Mouse (Mus musculus): ENCODE data around the gene Prkn.
A peak's percentile ranks its signal among the peaks of the same experiment; 100 is the strongest.

Prkn gene

GRCm38 (mm10) chr17:11844436-11844835 is 1004.3 kb downstream of the Prkn start:
- no peak for DNase-seq (ENCODE audit: low read depth, low spot score)

GRCm38 (mm10) chr17:11844989-11845388 is 1004.8 kb downstream of the Prkn start:
- no peak for DNase-seq (ENCODE audit: low read depth, low spot score)

GRCm38 (mm10) chr17:11845506-11845905 is 1005.3 kb downstream of the Prkn start:
- no peak for DNase-seq (ENCODE audit: low read depth, low spot score)

GRCm38 (mm10) chr17:11854571-11854970 is 1014.4 kb downstream of the Prkn start:
- DNase-seq (ENCODE audit: low read depth, low spot score) = no peak

- no peak for DNase-seq (ENCODE audit: low read depth, low spot score)
These were observed 1018.7 kb downstream of the Prkn start for GRCm38 (mm10) chr17:11858772-11859405.

- DNase-seq (ENCODE audit: low read depth, low spot score) = peak; percentile 53
These were observed 1021.0 kb downstream of the Prkn start for GRCm38 (mm10) chr17:11861178-11861577.

- DNase-seq (ENCODE audit: low read depth, low spot score) = no peak
These were observed 1022.2 kb downstream of the Prkn start for GRCm38 (mm10) chr17:11862360-11862759.

- no peak for DNase-seq (ENCODE audit: low read depth, low spot score)
These were observed 1022.8 kb downstream of the Prkn start for GRCm38 (mm10) chr17:11863017-11863416.

- DNase-seq (ENCODE audit: low read depth, low spot score) = no peak
These were observed 1026.0 kb downstream of the Prkn start for GRCm38 (mm10) chr17:11866231-11866630.

GRCm38 (mm10) chr17:11867334-11868095 is 1027.3 kb downstream of the Prkn start:
- DNase-seq (ENCODE audit: low read depth, low spot score) = no peak

- no peak for DNase-seq (ENCODE audit: low read depth, low spot score)
These were observed 1030.4 kb downstream of the Prkn start for GRCm38 (mm10) chr17:11870546-11870945.

GRCm38 (mm10) chr17:11876240-11876639 is 1036.1 kb downstream of the Prkn start:
- DNase-seq (ENCODE audit: low read depth, low spot score) = no peak

- no peak for DNase-seq (ENCODE audit: low read depth, low spot score)
These were observed 1041.1 kb downstream of the Prkn start for GRCm38 (mm10) chr17:11881110-11881820.

- no peak for DNase-seq (ENCODE audit: low read depth, low spot score)
These were observed 1045.4 kb downstream of the Prkn start for GRCm38 (mm10) chr17:11885601-11886000.

GRCm38 (mm10) chr17:11886963-11887362 is 1046.8 kb downstream of the Prkn start:
- DNase-seq (ENCODE audit: low read depth, low spot score) = no peak

- no peak for DNase-seq (ENCODE audit: low read depth, low spot score)
These were observed 1047.5 kb downstream of the Prkn start for GRCm38 (mm10) chr17:11887591-11888205.

- no peak for DNase-seq (ENCODE audit: low read depth, low spot score)
These were observed 1048.6 kb downstream of the Prkn start for GRCm38 (mm10) chr17:11888806-11889205.

GRCm38 (mm10) chr17:11900300-11900699 is 1060.1 kb downstream of the Prkn start:
- DNase-seq (ENCODE audit: low read depth, low spot score) = no peak

GRCm38 (mm10) chr17:11901731-11902130 is 1061.5 kb downstream of the Prkn start:
- no peak for DNase-seq (ENCODE audit: low read depth, low spot score)

GRCm38 (mm10) chr17:11903001-11903400 is 1062.8 kb downstream of the Prkn start:
- no peak for DNase-seq (ENCODE audit: low read depth, low spot score)

- no peak for DNase-seq (ENCODE audit: low read depth, low spot score)
These were observed 1070.6 kb downstream of the Prkn start for GRCm38 (mm10) chr17:11910668-11911398.

All from telencephalon, adult 2 months (tissue).